Mouse (Mus musculus): ENCODE data around the gene Clec11a. TPM values are rescaled to one million over a fixed set of nuclear protein-coding genes. Genes with fewer than 3 reads are reported as not detected.

Clec11a gene
- total RNA-seq (2021), result 1 to 10 TPM; 3.3 to 3.6 TPM
- long read RNA-seq, partial matches to known transcripts, result 2 of 5 reads
- long read RNA-seq, other reads (novel, unspliced or antisense), result 3 of 5 reads

DNA sequence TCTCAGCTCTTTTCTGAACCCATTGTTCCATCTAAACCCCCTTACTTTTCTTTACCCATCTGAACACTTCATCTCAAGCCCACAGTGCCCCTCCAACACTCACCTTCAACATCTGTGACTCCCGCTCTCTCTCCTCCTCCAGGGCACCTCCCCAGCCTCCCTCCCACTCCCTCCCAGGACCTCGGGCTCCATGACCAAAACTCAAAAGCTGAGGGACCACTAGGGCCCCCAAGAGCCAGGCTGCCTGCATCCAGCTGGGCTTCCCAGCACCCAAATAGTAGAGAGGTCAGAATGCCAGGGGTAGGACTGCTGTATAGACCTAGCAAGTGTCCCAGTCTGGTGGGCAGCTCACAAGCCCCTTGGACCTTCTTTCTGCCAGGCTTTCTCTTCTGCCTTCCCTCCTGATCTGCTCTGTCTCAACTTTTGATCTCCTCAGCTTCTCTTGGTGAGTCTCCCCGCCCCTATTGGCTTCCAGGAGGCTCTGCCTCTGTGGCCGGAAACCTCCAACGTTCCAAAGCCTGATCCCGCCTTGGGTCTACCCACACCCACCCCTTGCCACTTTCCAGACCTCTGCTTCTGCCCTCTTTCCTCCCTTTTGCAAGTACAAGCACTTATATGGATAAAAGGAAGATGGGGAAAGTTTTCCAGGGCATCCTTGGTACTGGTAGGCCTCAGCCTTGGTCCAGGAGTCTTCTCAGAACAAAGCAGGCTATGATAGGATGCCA, at the start of gene Clec11a:
Gene Clec11a (minus strand): TSS at position 387 of the 725 bp plus-strand sequence.
- DNase-seq (ENCODE audit: low spot score in 2 of 2), result no peak

- DNase-seq (ENCODE audit: low spot score in 2 of 2), result peak in 1 of 2 experiments; percentile 42
Measured at GRCm38 (mm10) chr7:44355411-44355810, 48.7 kb upstream of the Clec11a start.

DNA sequence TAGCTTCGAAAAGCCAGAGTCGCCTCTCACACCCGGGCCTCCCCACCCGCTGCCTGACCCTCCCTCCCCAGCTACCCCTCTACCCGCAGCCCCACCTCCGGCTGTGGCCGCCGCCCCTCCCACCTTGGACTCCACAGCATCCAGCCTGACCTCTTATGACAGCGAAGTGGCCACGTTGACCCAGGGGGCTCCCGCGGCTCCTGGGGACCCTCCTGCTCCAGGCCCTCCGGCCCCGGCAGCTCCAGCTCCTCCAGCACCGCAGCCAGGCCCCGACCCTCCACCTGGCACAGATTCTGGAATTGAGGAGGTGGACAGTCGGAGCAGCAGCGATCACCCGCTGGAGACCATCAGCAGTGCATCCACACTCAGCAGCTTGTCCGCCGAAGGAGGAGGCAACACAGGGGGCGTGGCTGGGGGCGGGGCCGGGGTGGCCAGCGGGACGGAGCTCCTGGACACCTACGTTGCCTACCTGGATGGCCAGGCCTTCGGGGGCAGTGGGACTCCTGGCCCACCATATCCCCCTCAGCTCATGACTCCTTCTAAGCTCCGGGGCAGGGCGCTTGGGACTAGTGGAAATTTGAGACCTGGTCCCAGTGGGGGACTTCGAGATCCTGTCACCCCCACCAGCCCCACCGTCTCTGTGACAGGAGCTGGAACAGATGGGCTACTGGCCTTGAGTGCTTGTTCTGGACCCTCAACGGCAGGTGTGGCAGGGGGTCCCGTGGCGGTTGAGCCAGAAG, 47.1 kb upstream of the Clec11a start:
- DNase-seq (ENCODE audit: low spot score in 2 of 2), result no peak

GRCm38 (mm10) chr7:44352750-44353600, 46.3 kb upstream of the Clec11a start:
- DNase-seq (ENCODE audit: low spot score in 2 of 2), result peak in 1 of 2 experiments; percentile 40

DNA sequence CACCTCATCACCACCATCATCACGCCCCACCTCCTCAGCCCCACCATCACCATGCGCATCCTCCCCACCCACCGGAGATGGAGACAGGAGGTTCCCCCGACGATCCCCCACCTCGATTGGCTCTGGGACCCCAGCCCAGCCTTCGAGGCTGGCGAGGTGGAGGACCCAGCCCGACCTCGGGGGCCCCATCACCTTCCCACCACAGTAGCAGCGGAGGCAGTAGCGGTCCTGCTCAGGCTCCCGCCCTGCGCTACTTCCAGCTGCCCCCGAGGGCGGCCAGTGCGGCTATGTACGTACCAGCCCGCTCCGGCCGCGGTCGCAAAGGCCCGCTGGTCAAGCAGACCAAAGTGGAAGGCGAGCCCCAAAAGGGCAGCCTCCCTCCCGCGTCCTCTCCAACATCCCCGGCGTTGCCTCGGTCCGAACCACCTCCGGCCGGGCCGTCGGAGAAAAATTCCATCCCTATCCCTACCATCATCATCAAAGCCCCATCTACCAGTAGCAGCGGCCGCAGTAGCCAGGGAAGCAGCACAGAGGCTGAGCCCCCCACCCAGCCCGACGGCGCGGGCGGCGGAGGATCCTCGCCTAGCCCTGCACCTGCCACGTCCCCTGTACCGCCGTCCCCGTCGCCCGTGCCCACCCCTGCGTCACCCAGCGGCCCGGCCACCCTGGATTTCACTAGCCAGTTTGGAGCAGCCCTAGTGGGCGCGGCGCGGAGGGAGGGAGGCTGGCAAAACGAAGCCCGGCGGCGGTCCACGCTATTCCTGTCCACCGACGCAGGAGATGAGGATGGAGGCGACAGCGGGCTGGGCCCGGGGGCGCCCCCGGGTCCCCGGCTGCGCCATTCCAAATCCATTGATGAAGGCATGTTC, 45.4 kb upstream of the Clec11a start:
- DNase-seq (ENCODE audit: low spot score in 2 of 2), result no peak

DNA sequence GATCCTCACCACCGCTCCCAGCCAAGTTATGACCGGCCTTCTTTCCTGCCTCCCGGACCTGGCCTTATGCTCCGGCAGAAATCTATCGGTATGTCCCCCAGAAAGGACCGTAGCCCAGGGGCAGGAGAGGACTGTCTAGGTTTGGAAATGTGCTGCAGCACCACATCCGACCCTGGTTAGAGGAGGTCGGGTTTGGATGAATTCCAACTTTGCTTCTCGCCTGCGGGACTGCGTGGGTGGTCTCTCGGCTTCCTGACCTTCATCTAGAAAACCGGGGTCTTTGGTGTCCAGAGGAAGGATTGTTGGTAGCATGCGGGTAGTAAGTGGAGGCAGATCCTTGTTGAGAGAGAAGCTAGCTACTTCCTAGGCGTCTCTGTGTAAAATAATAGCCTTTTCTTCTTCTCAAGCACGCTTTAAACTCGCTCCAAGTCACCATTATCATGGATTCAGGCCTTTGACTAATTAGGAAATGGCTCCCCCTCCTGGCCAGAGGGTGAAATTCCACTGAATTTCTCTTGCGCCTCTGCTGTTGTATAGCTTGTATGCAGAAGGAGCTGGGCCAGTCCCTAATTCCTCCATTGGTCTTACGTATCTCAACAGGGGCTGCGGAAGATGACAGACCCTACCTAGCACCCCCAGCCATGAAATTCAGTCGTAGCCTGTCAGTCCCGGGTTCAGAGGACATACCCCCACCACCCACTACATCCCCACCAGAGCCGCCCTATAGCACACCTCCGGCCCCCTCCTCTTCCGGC, 44.4 kb upstream of the Clec11a start:
- peak in 1 of 2 experiments; percentile 94 for DNase-seq (ENCODE audit: low spot score in 2 of 2)

- no peak for DNase-seq (ENCODE audit: low spot score in 2 of 2)
Measured at GRCm38 (mm10) chr7:44349043-44349442, 42.3 kb upstream of the Clec11a start.

GRCm38 (mm10) chr7:44344622-44345021, 37.9 kb upstream of the Clec11a start:
- no peak for DNase-seq (ENCODE audit: low spot score in 2 of 2)

DNA sequence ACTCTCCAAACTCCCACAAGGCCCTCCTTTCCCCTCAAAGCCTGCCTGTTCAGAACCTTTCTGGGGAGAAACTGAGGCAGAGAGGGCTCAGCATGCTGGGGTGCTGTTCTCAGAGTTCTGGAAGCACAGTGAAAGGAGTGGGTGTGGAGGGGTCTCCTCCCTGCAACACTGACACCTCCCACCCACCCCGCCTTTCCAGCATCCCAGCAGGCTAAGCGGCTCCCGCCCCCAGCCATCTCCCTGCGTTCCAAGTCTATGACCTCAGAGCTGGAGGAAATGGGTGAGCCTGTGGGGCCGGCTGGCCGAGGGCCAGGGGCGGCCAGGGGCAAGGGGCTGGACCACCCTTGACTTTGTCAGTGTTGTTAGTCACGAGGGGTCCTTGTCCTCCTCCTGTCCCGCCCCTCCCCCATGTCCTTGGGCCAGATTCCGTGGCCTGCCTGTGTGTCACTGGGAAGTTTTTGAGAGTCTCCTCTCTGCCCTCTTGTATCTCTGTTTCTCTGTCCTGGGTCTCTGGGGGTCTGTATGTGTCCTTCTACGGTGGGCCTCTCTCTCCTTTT, 36.8 kb upstream of the Clec11a start:
- no peak for DNase-seq (ENCODE audit: low spot score in 2 of 2)

DNA sequence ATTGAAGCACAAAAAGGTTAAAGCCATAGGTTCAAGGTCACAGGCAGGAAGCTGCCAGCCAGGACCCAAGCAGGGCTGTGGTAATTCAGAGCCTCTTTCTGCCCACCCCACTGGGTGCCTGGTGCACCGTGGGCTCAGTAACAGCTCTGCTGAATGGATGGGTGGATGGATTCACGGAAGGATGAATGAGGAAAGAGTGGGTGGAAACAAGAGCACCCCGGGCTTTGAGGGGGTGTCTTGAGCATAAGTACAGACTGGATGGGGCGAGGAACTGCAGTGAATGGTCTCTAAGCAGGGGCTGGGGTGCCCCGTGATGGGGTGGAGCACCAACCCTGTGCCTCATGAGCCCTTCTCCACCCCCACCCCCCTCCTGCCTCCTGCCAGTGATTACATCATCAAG, 35.0 kb upstream of the Clec11a start:
- no peak for DNase-seq (ENCODE audit: low spot score in 2 of 2)

DNA sequence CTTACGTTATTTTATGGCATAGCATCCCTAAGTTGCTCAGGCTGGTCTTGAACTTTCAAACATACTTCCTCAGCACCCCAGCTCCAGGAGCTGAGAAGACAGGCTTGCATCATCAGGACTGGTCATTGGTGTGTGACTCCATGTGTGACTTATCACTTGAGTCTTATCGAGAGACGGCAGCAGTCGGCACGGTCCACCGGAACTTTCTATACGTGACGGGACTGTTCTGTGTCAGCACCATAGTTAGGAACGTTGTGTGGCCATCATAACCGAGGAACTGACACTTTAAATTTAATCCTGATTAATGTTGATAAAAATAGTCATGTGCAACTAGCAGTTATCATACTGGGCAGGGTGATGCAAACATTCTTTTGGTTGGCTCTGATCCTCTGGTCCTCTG, 34.4 kb upstream of the Clec11a start:
- DNase-seq (ENCODE audit: low spot score in 2 of 2), result no peak

- DNase-seq (ENCODE audit: low spot score in 2 of 2), result no peak
Measured at GRCm38 (mm10) chr7:44340226-44340625, 33.5 kb upstream of the Clec11a start.

DNA sequence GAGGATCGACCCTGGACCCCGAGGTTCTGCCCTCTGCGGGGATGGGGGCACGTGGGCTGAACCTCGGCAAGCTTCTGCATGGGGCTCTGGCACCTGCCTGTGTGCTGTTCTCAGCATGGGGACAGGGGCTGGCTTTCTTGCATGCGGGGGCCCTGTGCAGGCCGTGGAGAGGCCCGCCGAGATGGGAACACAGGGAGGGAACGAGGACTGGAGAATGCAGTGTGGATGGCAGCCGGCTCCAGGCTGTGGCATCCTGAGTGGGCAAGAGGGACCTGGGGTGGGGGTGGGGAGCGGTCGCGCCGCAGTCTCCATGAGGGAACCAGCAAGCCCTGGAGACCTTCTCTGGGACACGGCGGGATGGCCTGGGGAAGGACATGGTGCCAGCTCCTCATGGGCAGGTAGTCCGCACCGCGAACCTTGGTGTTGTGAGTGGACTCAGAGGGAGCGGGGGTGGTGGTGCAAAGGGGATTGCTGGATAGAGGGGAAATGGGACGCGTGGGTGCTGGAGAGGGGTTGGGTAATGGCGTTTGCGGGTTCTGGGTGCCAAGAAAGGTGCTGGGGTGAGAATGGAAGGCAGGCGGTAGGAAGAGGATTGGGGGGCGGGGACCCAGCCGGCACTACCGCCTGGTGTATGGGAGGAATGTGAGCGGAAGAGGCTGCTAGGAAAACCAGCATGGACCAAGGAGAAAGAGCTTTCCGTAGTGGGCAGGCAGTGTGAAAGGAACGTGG, 30.6 kb upstream of the Clec11a start:
- DNase-seq (ENCODE audit: low spot score in 2 of 2), result no peak

GRCm38 (mm10) chr7:44336046-44337021, 29.6 kb upstream of the Clec11a start:
- peak in 1 of 2 experiments; percentile 78 for DNase-seq (ENCODE audit: low spot score in 2 of 2)

- DNase-seq (ENCODE audit: low spot score in 2 of 2), result peak in 1 of 2 experiments; percentile 49
Measured at GRCm38 (mm10) chr7:44335031-44335878, 28.6 kb upstream of the Clec11a start.

DNA sequence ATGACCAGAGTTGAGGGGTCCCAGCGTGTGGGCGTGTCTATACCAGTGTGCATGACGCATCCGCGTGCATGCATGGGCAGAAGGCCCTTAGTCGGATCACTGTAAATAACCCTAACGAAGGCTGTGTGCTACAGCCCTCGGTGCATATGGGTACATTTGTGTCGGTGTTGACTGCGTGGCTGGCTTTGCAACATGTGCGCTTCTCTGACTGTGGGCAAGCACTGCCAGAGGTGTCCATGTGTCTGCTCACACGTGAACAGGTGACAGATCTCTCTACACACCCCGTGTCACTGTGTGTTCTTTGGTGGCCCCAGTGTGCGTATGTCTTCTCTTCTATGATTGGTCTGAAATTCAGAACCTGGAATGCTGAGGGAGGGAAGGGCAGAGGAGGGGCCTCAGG, 27.4 kb upstream of the Clec11a start:
- DNase-seq (ENCODE audit: low spot score in 2 of 2), result peak in 1 of 2 experiments; percentile 26

DNA sequence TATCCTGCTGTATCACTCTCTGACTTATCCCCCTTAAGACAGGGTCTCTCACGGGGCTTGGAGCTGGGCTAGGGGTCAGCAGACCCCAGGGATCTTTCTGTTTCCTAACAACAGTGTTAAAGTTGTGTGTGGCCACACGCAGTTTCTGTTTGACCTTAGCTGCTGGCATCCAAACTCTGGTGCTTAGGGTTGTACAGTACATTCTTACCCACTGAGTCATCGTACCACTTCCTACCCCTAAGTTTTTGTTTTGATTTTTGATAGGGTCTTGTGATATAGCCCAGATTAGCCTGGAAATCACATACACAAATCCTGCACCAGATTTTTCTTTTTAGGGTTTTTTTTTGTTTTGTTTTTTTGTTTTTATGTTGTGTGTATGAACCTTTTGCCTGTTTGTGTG, 25.6 kb upstream of the Clec11a start:
- DNase-seq (ENCODE audit: low spot score in 2 of 2), result no peak

Measured in layer of hippocampus, adult 18-20 months (tissue).